Mouse (Mus musculus) liver, embryonic 16.5 days (tissue): ENCODE measurements around the gene Syngr1. TPM values are rescaled to one million over a fixed set of nuclear protein-coding genes. Genes with fewer than 3 reads are reported as not detected.
A peak's percentile ranks its signal among the peaks of the same experiment; 100 is the strongest.

Source experiments
- ATAC-seq: fragments of 200-750 bp; cut with Nextera tagmentation; 2 replicates; pipeline ENCODE4 v1.8.0; 2017; ENCODE audit warnings: low read depth, mild to moderate bottlenecking, moderate number of reproducible peaks, moderate library complexity
- H3K27ac ChIP-seq: fragments of 300-500 bp; sonication (generic); 2 replicates; pipeline ENCODE4 v1.5.1; 2014; ENCODE audit warnings: mild to moderate bottlenecking, low read length
- H3K27me3 ChIP-seq: fragments of 300-500 bp; sonication (generic); 2 replicates; pipeline ENCODE4 v1.6.1; 2014; ENCODE audit warnings: low read depth, low read length, mixed read lengths; ENCODE audit not compliant: control insufficient read depth, insufficient read depth
- H3K36me3 ChIP-seq: fragments of 300-500 bp; sonication (generic); 2 replicates; pipeline ENCODE4 v1.6.1; 2014; ENCODE audit warnings: mild to moderate bottlenecking; ENCODE audit not compliant: control insufficient read depth, insufficient read depth
- H3K4me1 ChIP-seq: fragments of 300-500 bp; sonication (generic); 2 replicates; pipeline ENCODE4 v1.6.1; 2014; ENCODE audit warnings: low read depth, low read length, mixed read lengths; ENCODE audit not compliant: control insufficient read depth
- H3K4me2 ChIP-seq: fragments of 300-500 bp; sonication (generic); 2 replicates; pipeline ENCODE4 v1.6.1; 2014; ENCODE audit warnings: low read depth, low read length, mixed read lengths
- H3K4me3 ChIP-seq: fragments of 300-500 bp; sonication (generic); 2 replicates; pipeline ENCODE4 v1.5.1; 2014; ENCODE audit warnings: low read depth, mild to moderate bottlenecking, low read length
- H3K9ac ChIP-seq: fragments of 300-500 bp; sonication (generic); 2 replicates; pipeline ENCODE4 v1.6.1; 2014; ENCODE audit warnings: low read depth, low read length
- H3K9me3 ChIP-seq: fragments of 300-500 bp; sonication (generic); replicated peaks from 2 replicates; pipeline ENCODE4 v1.6.1; 2016; ENCODE audit warnings: low read length; ENCODE audit not compliant: control insufficient read depth
- WGBS: fragments of 180-500 bp; shearing (Covaris S2); extraction: QIAGEN DNeasy Blood & Tissue Kit; methylation state at CpG from one replicate; pipeline ENCODE4 v1.1.7; 2014; ENCODE audit not compliant: insufficient replicate concordance; 5-methylcytosine and 5-hydroxymethylcytosine counted together
- polyA plus RNA-seq: library from polyadenylated mRNA; unstranded; fragments of >200 nt; fragmentation: Nextera tagmentation; extraction: Ambion mirVana; gene quantifications from 2 replicates; pipeline ENCODE4 v1.2.1, GENCODE M21; 2015

Syngr1 gene
- polyA plus RNA-seq, 1 experiment from 2014 or later: 11.3 TPM

- ATAC-seq: no peak
- no peak overlapping the region for H3K4me3 ChIP-seq
- H3K4me1 ChIP-seq: peaks cover 36% of the 10 kb centered on the region
- peak overlapping the region; percentile 78 for H3K27ac ChIP-seq
- H3K4me2 ChIP-seq: no peak overlapping the region
- peaks cover 35% of the 10 kb centered on the region for H3K36me3 ChIP-seq
- H3K9me3 ChIP-seq: no peaks in the 10 kb centered on the region
- H3K27me3 ChIP-seq: no peaks in the 10 kb centered on the region; the same call in 1 of the 2 replicates
- no peak overlapping the region; the same call in 1 of the 2 replicates for H3K9ac ChIP-seq
- 25% methylated on average over 6 of the region's 6 CpGs for WGBS
These were observed 16.3 kb upstream of the Syngr1 start for GRCm38 (mm10) chr15:80074663-80075373.

- Histone ChIP-seq H3K4me2 (no peak overlapping the region), H3K4me1 (peaks cover 41% of the 10 kb centered on the region), H3K27ac (peak overlapping the region; percentile 78), H3K36me3 (peaks cover 41% of the 10 kb centered on the region), H3K9ac (no peak overlapping the region; the same call in 1 of the 2 replicates), H3K9me3 (no peaks in the 10 kb centered on the region), H3K27me3 (no peaks in the 10 kb centered on the region; the same call in 1 of the 2 replicates), H3K4me3 (no peak overlapping the region)
- no peak for ATAC-seq
- WGBS: 33% methylated on average over 3 of the region's 3 CpGs
These were observed 15.8 kb upstream of the Syngr1 start for GRCm38 (mm10) chr15:80075374-80075694.

GRCm38 (mm10) chr15:80075733-80076337 lies 15.3 kb upstream of the Syngr1 start:
- Histone ChIP-seq H3K27ac (peak overlapping the region; percentile 78), H3K9me3 (no peaks in the 10 kb centered on the region), H3K4me3 (no peak overlapping the region), H3K27me3 (no peaks in the 10 kb centered on the region; the same call in 1 of the 2 replicates), H3K4me2 (no peak overlapping the region), H3K4me1 (peaks cover 44% of the 10 kb centered on the region), H3K9ac (peak overlapping the region; percentile 35), H3K36me3 (peaks cover 46% of the 10 kb centered on the region)
- peak; percentile 40 for ATAC-seq
- 22% methylated on average over 5 of the region's 5 CpGs for WGBS

GRCm38 (mm10) chr15:80076338-80077136 lies 14.6 kb upstream of the Syngr1 start:
- Histone ChIP-seq H3K9me3 (no peaks in the 10 kb centered on the region), H3K9ac (peak overlapping the region; percentile 35; the same call in 1 of the 2 replicates), H3K27ac (peak overlapping the region; percentile 78), H3K36me3 (peaks cover 53% of the 10 kb centered on the region), H3K27me3 (no peaks in the 10 kb centered on the region; the same call in 1 of the 2 replicates), H3K4me2 (no peak overlapping the region), H3K4me3 (no peak overlapping the region), H3K4me1 (peaks cover 51% of the 10 kb centered on the region)
- WGBS: 0% methylated on average over 2 of the region's 2 CpGs
- peak; percentile 56 for ATAC-seq

- Histone ChIP-seq H3K27ac (no peak overlapping the region; the same call in 1 of the 2 replicates), H3K9ac (no peak overlapping the region), H3K4me1 (peaks cover 50% of the 10 kb centered on the region), H3K9me3 (no peaks in the 10 kb centered on the region), H3K36me3 (peaks cover 60% of the 10 kb centered on the region), H3K4me2 (no peak overlapping the region), H3K27me3 (no peaks in the 10 kb centered on the region), H3K4me3 (no peak overlapping the region)
- 72% methylated on average over 11 of the region's 11 CpGs for WGBS
- no peak for ATAC-seq
These were observed 12.9 kb upstream of the Syngr1 start for GRCm38 (mm10) chr15:80078058-80078814.

- Histone ChIP-seq H3K9me3 (no peaks in the 10 kb centered on the region), H3K9ac (no peak overlapping the region), H3K27ac (no peak overlapping the region), H3K36me3 (peaks cover 60% of the 10 kb centered on the region), H3K4me3 (no peak overlapping the region; the same call in 1 of the 2 replicates), H3K4me2 (peak overlapping the region; percentile 76; the same call in 1 of the 2 replicates), H3K4me1 (peaks cover 53% of the 10 kb centered on the region), H3K27me3 (no peaks in the 10 kb centered on the region)
- ATAC-seq: no peak
- 85% methylated on average over 5 of the region's 5 CpGs for WGBS
These were observed 11.9 kb upstream of the Syngr1 start for GRCm38 (mm10) chr15:80079129-80079668.

GRCm38 (mm10) chr15:80079954-80080353 lies 11.2 kb upstream of the Syngr1 start:
- H3K27ac ChIP-seq: peak overlapping the region; percentile 27
- 64% methylated on average over 3 of the region's 3 CpGs for whole genome bisulfite sequencing
- no peaks in the 10 kb centered on the region for H3K27me3 ChIP-seq
- peaks cover 50% of the 10 kb centered on the region for H3K4me1 ChIP-seq
- H3K36me3 ChIP-seq: peaks cover 60% of the 10 kb centered on the region
- peak overlapping the region; percentile 76 for H3K4me2 ChIP-seq
- peak overlapping the region; percentile 88 for H3K4me3 ChIP-seq
- ATAC-seq: no peak
- H3K9me3 ChIP-seq: no peaks in the 10 kb centered on the region
- no peak overlapping the region; the same call in 1 of the 2 replicates for H3K9ac ChIP-seq
